Comparison of ENCODE assay signal across 7 mouse cellular contexts in the genomic region with DNA sequence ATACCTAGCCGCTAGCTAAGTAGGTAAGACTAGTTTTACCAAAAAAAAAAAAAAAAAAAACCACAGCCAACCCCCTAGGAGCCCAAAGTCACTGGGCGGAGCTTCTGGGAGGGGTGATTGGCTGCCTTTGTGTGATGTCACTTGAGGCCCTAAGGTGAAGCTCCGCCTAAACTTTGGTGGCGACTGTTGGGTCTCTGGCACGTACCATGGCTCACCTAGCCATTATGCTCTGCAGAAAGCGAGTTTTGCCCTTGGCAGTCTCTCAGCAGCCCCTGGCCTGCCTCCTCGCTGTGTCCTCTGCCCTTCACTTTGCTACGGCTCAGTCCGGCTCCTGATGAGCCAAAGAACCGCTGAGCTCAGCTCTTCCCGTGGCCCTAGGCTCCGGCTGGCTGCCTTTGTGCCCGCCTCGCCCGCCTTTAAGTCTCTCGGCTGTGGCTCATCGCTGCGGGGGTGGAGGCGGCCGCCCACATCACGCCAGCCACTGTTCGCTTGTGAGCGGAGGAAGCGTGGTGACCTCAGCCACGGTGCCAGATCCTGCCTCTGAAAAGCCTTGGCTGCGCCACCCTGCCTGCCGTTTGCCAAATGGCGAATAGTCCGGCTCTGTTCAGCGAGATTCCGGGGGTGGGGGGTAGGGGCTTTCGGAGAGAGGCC. TPM values are rescaled to one million over a fixed set of nuclear protein-coding genes. Genes with fewer than 3 reads are reported as not detected.
DNase-seq lines count a peak whose midpoint lies in the region; ATAC-seq and TF ChIP-seq lines count a peak whose summit lies in the region.

No protein-coding gene starts in this region.

- H3K36me3 ChIP-seq in intestine, postnatal 0 days (ENCODE audit: control insufficient read depth, insufficient read depth): 0 out of 2 replicates have a peak, but pooled peaks cover 7% of the 10 kb centered on the region
- peaks cover 8% of the 10 kb centered on the region for H3K36me3 ChIP-seq in limb, embryonic 10.5 days
- peaks cover 9% of the 10 kb centered on the region for H3K36me3 ChIP-seq in midbrain, embryonic 12.5 days

- peaks cover 39% of the 10 kb centered on the region for H3K4me1 ChIP-seq in intestine, postnatal 0 days (replicated peaks; ENCODE audit: control insufficient read depth, insufficient read depth, low read length)
- H3K4me1 ChIP-seq in limb, embryonic 10.5 days: peaks cover 78% of the 10 kb centered on the region
- H3K4me1 ChIP-seq in midbrain, embryonic 12.5 days: peaks cover 81% of the 10 kb centered on the region

- H3K27me3 ChIP-seq in intestine, postnatal 0 days (replicated peaks; ENCODE audit: control insufficient read depth, insufficient read depth, low read length): no peaks in the 10 kb centered on the region
- H3K27me3 ChIP-seq in limb, embryonic 10.5 days (ENCODE audit: low read depth, poor library complexity, severe bottlenecking): no peaks in the 10 kb centered on the region
- 0 out of 2 replicates have a peak, but pooled peaks cover 12% of the 10 kb centered on the region for H3K27me3 ChIP-seq in midbrain, embryonic 12.5 days

- H3K4me3 ChIP-seq in intestine, postnatal 0 days (ENCODE audit: low read depth, low read length): peak overlapping the region; percentile 42
- H3K4me3 ChIP-seq in limb, embryonic 10.5 days: peak overlapping the region; percentile 75
- H3K4me3 ChIP-seq in midbrain, embryonic 12.5 days: peak overlapping the region; percentile 50

- H3K9ac ChIP-seq in intestine, postnatal 0 days (ENCODE audit: low read depth, low read length): peak overlapping the region; percentile 28
- peak overlapping the region; percentile 61 for H3K9ac ChIP-seq in midbrain, embryonic 12.5 days (replicated peaks)

- WGBS in intestine, postnatal 0 days: 3% methylated on average over 32 of the region's 32 CpGs
- under 1% methylated on average over 32 of the region's 32 CpGs for WGBS in limb, embryonic 10.5 days
- WGBS in midbrain, embryonic 12.5 days: under 1% methylated on average over 32 of the region's 32 CpGs

- H3K9me3 ChIP-seq in intestine, postnatal 0 days (ENCODE audit: control insufficient read depth): no peaks in the 10 kb centered on the region
- no peaks in the 10 kb centered on the region for H3K9me3 ChIP-seq in limb, embryonic 10.5 days (replicated peaks)
- no peaks in the 10 kb centered on the region for H3K9me3 ChIP-seq in midbrain, embryonic 12.5 days

- no peak for TF ChIP-seq CTCF in intestine, postnatal 0 days (IDR thresholded peaks at IDR 0.05; ENCODE audit: low read depth)

- H3K27ac ChIP-seq in intestine, postnatal 0 days (ENCODE audit: low read depth, low read length): peak overlapping the region; percentile 63
- peak overlapping the region; percentile 97 for H3K27ac ChIP-seq in limb, embryonic 10.5 days
- H3K27ac ChIP-seq in midbrain, embryonic 12.5 days (replicated peaks): peak overlapping the region; percentile 81

- ATAC-seq in granulocyte monocyte progenitor cell, adult 5-6 weeks (replicated peaks; ENCODE audit: poor library complexity, severe bottlenecking): peak; percentile 58
- ATAC-seq in intestine, postnatal 0 days: peak; percentile 50
- peak; percentile 35 for ATAC-seq in midbrain, embryonic 12.5 days (ENCODE audit: low FRiP score, low read depth)

- peak overlapping the region; percentile 79 for H3K4me2 ChIP-seq in intestine, postnatal 0 days (replicated peaks; ENCODE audit: low read depth)
- peak overlapping the region; percentile 78 for H3K4me2 ChIP-seq in midbrain, embryonic 12.5 days (replicated peaks)

- peak; percentile 89 for DNase-seq in adrenal gland, postnatal 14 days
- DNase-seq in embryo, embryonic 9.5 days (ENCODE audit: extremely low spot score): peak; percentile 82
- peak; percentile 78 for DNase-seq in limb, embryonic 10.5 days (ENCODE audit: low spot score)
- DNase-seq in spleen, adult 12 weeks (ENCODE audit: low spot score): peak; percentile 65

RNA-seq across cellular contexts. Expression of a gene that starts 8.9 kb away (rescaled TPM):
- 2.7 and 12.5 TPM in 2 replicates for total RNA-seq in adrenal gland, postnatal 14 days (2021)
- total RNA-seq in granulocyte monocyte progenitor cell, adult 5-6 weeks (2014; fragmentation: Nextera tagmentation): 10.8 and 12.4 TPM in 2 replicates
- 5.6 and 6.6 TPM in 2 replicates for total RNA-seq in granulocyte monocyte progenitor cell, adult 5-6 weeks (2017)
- polyA plus RNA-seq in intestine, postnatal 0 days (2015; fragmentation: Nextera tagmentation; extraction: Ambion mirVana): 5.5 and 6.4 TPM in 2 replicates
- polyA plus RNA-seq in limb, embryonic 10.5 days (2016; fragmentation: Nextera tagmentation; extraction: Ambion mirVana): 7.2 and 10.9 TPM in 2 replicates
- polyA plus RNA-seq in midbrain, embryonic 12.5 days (2016; fragmentation: Nextera tagmentation; extraction: Ambion mirVana): 30.8 and 34.2 TPM in 2 replicates

Comparison
In these comparisons a context has a peak if more than half of its experiments do, and no peak if none do; other contexts are left out.
1. Peak in every context shown above with its lines: DNase-seq, ATAC-seq, H3K4me3 ChIP-seq and H3K27ac ChIP-seq.